Mouse (Mus musculus): ENCODE data around the gene Arl3. TPM values are rescaled to one million over a fixed set of nuclear protein-coding genes. Genes with fewer than 3 reads are reported as not detected.

Gene Arl3
- polyA plus RNA-seq, 1 experiment, result 21.6 TPM

- Histone ChIP-seq H3K27me3 (ENCODE audit: control insufficient read depth, insufficient read depth, low read length) (no peaks in the 10 kb centered on the region), H3K36me3 (ENCODE audit: control insufficient read depth, insufficient read depth, low read length) (no peaks in the 10 kb centered on the region), H3K4me1 (replicated peaks; ENCODE audit: control insufficient read depth, insufficient read depth, low read length) (peaks cover 10% of the 10 kb centered on the region), H3K27ac (ENCODE audit: control insufficient read depth, insufficient read depth, low read length) (no peak overlapping the region), H3K4me3 (ENCODE audit: control insufficient read depth, insufficient read depth, low read length) (no peak overlapping the region)
- TF ChIP-seq CTCF (IDR thresholded peaks at IDR 0.05; ENCODE audit: borderline replicate concordance, control insufficient read depth, extremely low read depth, insufficient read depth, low read length, poor library complexity) (no peak), POLR2A (IDR thresholded peaks at IDR 0.05; ENCODE audit: control insufficient read depth, extremely low read depth, insufficient read depth, low read length, poor library complexity) (no peak)
- DNase-seq, result no peak
- 9% methylated on average over 8 of the region's 8 CpGs for whole genome bisulfite sequencing
These were observed 77.9 kb downstream of the Arl3 start for GRCm38 (mm10) chr19:46495136-46495535.

- no peak for TF ChIP-seq CTCF (IDR thresholded peaks at IDR 0.05; ENCODE audit: borderline replicate concordance, control insufficient read depth, extremely low read depth, insufficient read depth, low read length, poor library complexity)
- TF ChIP-seq POLR2A (IDR thresholded peaks at IDR 0.05; ENCODE audit: control insufficient read depth, extremely low read depth, insufficient read depth, low read length, poor library complexity), result no peak
- H3K4me3 ChIP-seq (ENCODE audit: control insufficient read depth, insufficient read depth, low read length), result no peak overlapping the region
- peaks cover 14% of the 10 kb centered on the region for H3K4me1 ChIP-seq (replicated peaks; ENCODE audit: control insufficient read depth, insufficient read depth, low read length)
- no peaks in the 10 kb centered on the region for H3K27me3 ChIP-seq (ENCODE audit: control insufficient read depth, insufficient read depth, low read length)
- H3K36me3 ChIP-seq (ENCODE audit: control insufficient read depth, insufficient read depth, low read length), result no peaks in the 10 kb centered on the region; the same call in 1 of the 2 replicates
- no peak for DNase-seq
- no peak overlapping the region for H3K27ac ChIP-seq (ENCODE audit: control insufficient read depth, insufficient read depth, low read length)
- 2% methylated on average over 2 of the region's 2 CpGs for WGBS
These were observed 82.4 kb downstream of the Arl3 start for GRCm38 (mm10) chr19:46490634-46491033.

DNA sequence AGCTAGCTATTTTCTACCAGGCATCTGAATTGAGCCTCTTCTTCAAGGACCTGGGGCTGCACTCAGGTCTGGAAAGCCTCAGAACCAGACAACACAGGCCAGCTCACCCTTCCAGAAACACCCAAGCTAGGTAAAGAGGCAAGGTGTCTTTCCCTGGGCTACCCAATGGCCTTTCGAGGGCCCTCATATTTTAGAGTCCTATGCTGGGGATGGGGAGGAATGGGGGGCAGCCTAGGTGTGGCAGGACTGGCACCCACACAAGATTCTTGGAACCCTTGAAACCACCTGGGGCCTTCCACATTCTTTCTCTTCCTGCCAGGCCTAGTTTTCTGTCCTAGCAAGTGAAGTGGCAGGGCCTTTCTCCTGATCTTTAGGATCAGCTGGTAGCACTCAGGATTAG, 83.5 kb downstream of the Arl3 start:
- H3K27me3 ChIP-seq (ENCODE audit: control insufficient read depth, insufficient read depth, low read length), result no peaks in the 10 kb centered on the region
- no peak for TF ChIP-seq POLR2A (IDR thresholded peaks at IDR 0.05; ENCODE audit: control insufficient read depth, extremely low read depth, insufficient read depth, low read length, poor library complexity)
- TF ChIP-seq CTCF (IDR thresholded peaks at IDR 0.05; ENCODE audit: borderline replicate concordance, control insufficient read depth, extremely low read depth, insufficient read depth, low read length, poor library complexity), result no peak
- peaks cover 10% of the 10 kb centered on the region for H3K4me1 ChIP-seq (replicated peaks; ENCODE audit: control insufficient read depth, insufficient read depth, low read length)
- no peaks in the 10 kb centered on the region; the same call in 1 of the 2 replicates for H3K36me3 ChIP-seq (ENCODE audit: control insufficient read depth, insufficient read depth, low read length)
- H3K4me3 ChIP-seq (ENCODE audit: control insufficient read depth, insufficient read depth, low read length), result no peak overlapping the region
- DNase-seq, result no peak
- H3K27ac ChIP-seq (ENCODE audit: control insufficient read depth, insufficient read depth, low read length), result no peak overlapping the region
- 94% methylated on average over 1 of the region's 1 CpGs for WGBS

DNA sequence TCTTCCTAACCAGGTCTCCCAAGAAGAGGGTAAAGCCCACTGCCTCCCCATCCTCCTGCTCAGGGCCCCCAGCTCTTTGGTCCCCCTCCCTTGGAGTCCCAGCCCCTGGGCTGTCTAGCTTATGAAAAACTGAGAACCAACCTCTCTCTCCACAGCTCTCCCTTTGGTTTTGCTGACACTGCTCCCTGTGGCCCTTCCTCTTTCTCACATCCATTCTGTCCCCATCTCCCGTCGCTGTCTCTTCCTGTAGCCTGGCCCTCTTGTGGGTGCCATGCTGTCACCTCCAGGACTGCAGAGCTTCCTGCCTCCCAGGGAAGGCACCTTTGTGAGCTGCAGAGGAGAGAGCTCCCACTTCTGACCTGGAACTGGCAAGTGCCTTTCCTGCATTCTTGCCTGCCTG, 86.3 kb downstream of the Arl3 start:
- DNase-seq, result no peak
- WGBS, result 54% methylated on average over 2 of the region's 2 CpGs
- Histone ChIP-seq H3K27me3 (ENCODE audit: control insufficient read depth, insufficient read depth, low read length) (no peaks in the 10 kb centered on the region), H3K4me3 (ENCODE audit: control insufficient read depth, insufficient read depth, low read length) (no peak overlapping the region), H3K27ac (ENCODE audit: control insufficient read depth, insufficient read depth, low read length) (no peak overlapping the region), H3K4me1 (replicated peaks; ENCODE audit: control insufficient read depth, insufficient read depth, low read length) (peaks cover 13% of the 10 kb centered on the region), H3K36me3 (ENCODE audit: control insufficient read depth, insufficient read depth, low read length) (no peaks in the 10 kb centered on the region; the same call in 1 of the 2 replicates)
- TF ChIP-seq POLR2A (IDR thresholded peaks at IDR 0.05; ENCODE audit: control insufficient read depth, extremely low read depth, insufficient read depth, low read length, poor library complexity) (no peak), CTCF (IDR thresholded peaks at IDR 0.05; ENCODE audit: borderline replicate concordance, control insufficient read depth, extremely low read depth, insufficient read depth, low read length, poor library complexity) (no peak)

- Histone ChIP-seq H3K27ac (ENCODE audit: control insufficient read depth, insufficient read depth, low read length) (no peak overlapping the region), H3K27me3 (ENCODE audit: control insufficient read depth, insufficient read depth, low read length) (no peaks in the 10 kb centered on the region), H3K4me1 (replicated peaks; ENCODE audit: control insufficient read depth, insufficient read depth, low read length) (peaks cover 13% of the 10 kb centered on the region), H3K36me3 (ENCODE audit: control insufficient read depth, insufficient read depth, low read length) (no peaks in the 10 kb centered on the region; the same call in 1 of the 2 replicates), H3K4me3 (ENCODE audit: control insufficient read depth, insufficient read depth, low read length) (no peak overlapping the region)
- TF ChIP-seq CTCF (IDR thresholded peaks at IDR 0.05; ENCODE audit: borderline replicate concordance, control insufficient read depth, extremely low read depth, insufficient read depth, low read length, poor library complexity) (no peak), POLR2A (IDR thresholded peaks at IDR 0.05; ENCODE audit: control insufficient read depth, extremely low read depth, insufficient read depth, low read length, poor library complexity) (no peak)
- DNase-seq, result no peak
- 86% methylated on average over 9 of the region's 9 CpGs for WGBS
These were observed 87.2 kb downstream of the Arl3 start for GRCm38 (mm10) chr19:46485847-46486246.

GRCm38 (mm10) chr19:46484518-46484917, 88.5 kb downstream of the Arl3 start:
- Histone ChIP-seq H3K4me1 (replicated peaks; ENCODE audit: control insufficient read depth, insufficient read depth, low read length) (peaks cover 11% of the 10 kb centered on the region), H3K27ac (ENCODE audit: control insufficient read depth, insufficient read depth, low read length) (peak overlapping the region; percentile 17; the same call in 1 of the 2 replicates), H3K4me3 (ENCODE audit: control insufficient read depth, insufficient read depth, low read length) (no peak overlapping the region), H3K27me3 (ENCODE audit: control insufficient read depth, insufficient read depth, low read length) (no peaks in the 10 kb centered on the region), H3K36me3 (ENCODE audit: control insufficient read depth, insufficient read depth, low read length) (no peaks in the 10 kb centered on the region; the same call in 1 of the 2 replicates)
- WGBS, result 93% methylated on average over 5 of the region's 5 CpGs
- TF ChIP-seq POLR2A (IDR thresholded peaks at IDR 0.05; ENCODE audit: control insufficient read depth, extremely low read depth, insufficient read depth, low read length, poor library complexity) (no peak), CTCF (IDR thresholded peaks at IDR 0.05; ENCODE audit: borderline replicate concordance, control insufficient read depth, extremely low read depth, insufficient read depth, low read length, poor library complexity) (no peak)
- DNase-seq, result no peak

Measured in thymus, adult 2 months (tissue).